Mouse (Mus musculus) midbrain, embryonic 14.5 days (tissue): ENCODE measurements around the gene Xlr3a. TPM values are rescaled to one million over a fixed set of nuclear protein-coding genes. Genes with fewer than 3 reads are reported as not detected.

Experiments
- polyA plus RNA-seq: library from polyadenylated mRNA; unstranded; fragments of >200 nt; fragmentation: Nextera tagmentation; extraction: Ambion mirVana; gene quantifications from 2 replicates; pipeline ENCODE4 v1.2.1, GENCODE M21; 2014

Xlr3a gene
- polyA plus RNA-seq, 1 experiment from 2014 or later = 4.7 TPM

Other genes with a start within 250 kb of the Xlr3a start
- 83.7 and 85.9 TPM in 2 replicates for gene Cetn2, start 178.7 kb downstream of the Xlr3a start, polyA plus RNA-seq
- 48.1 and 48.8 TPM in 2 replicates for gene Nsdhl, start 178.5 kb downstream of the Xlr3a start, polyA plus RNA-seq
- gene Zfp185, start 109.8 kb downstream of the Xlr3a start, polyA plus RNA-seq = 0.39 and 0.71 TPM in 2 replicates
- gene Pnma5, start 60.0 kb downstream of the Xlr3a start, polyA plus RNA-seq = not detected in 2 replicates
- gene Pnma3, start 32.3 kb downstream of the Xlr3a start, polyA plus RNA-seq = 1.8 and 2.1 TPM in 2 replicates
- 0.62 TPM in 1 of 2 replicates, not detected in the other for gene Xlr4a, start 14.6 kb downstream of the Xlr3a start, polyA plus RNA-seq
- 0.61 and 1.5 TPM in 2 replicates for gene Gm14685, start 20.0 kb upstream of the Xlr3a start, polyA plus RNA-seq
- not detected in 2 replicates for gene Xlr5b, start 51.7 kb upstream of the Xlr3a start, polyA plus RNA-seq
- gene DXBay18, start 52.4 kb upstream of the Xlr3a start, polyA plus RNA-seq = 0.72 and 0.86 TPM in 2 replicates
- gene Spin2d, start 79.9 kb upstream of the Xlr3a start, polyA plus RNA-seq = not detected in 2 replicates
- 7.7 and 16.2 TPM in 2 replicates for gene Xlr3b, start 95.1 kb upstream of the Xlr3a start, polyA plus RNA-seq
- 0.38 TPM in 1 of 2 replicates, not detected in the other for gene Xlr4b, start 117.2 kb upstream of the Xlr3a start, polyA plus RNA-seq
- gene F8a, start 131.2 kb upstream of the Xlr3a start, polyA plus RNA-seq = 30.3 and 34.9 TPM in 2 replicates
- 0.28 TPM in 1 of 2 replicates, not detected in the other for gene Xlr4c, start 146.0 kb upstream of the Xlr3a start, polyA plus RNA-seq
- 0.19 and 0.25 TPM in 2 replicates for gene Xlr3c, start 168.3 kb upstream of the Xlr3a start, polyA plus RNA-seq
- not detected in 2 replicates for gene Xlr5a, start 195.9 kb upstream of the Xlr3a start, polyA plus RNA-seq
- gene Xlr5c, start 195.9 kb upstream of the Xlr3a start, polyA plus RNA-seq = not detected in 2 replicates
- not detected in 2 replicates for gene Gm45015, start 239.7 kb upstream of the Xlr3a start, polyA plus RNA-seq
- gene Zfp275, start 245.5 kb upstream of the Xlr3a start, polyA plus RNA-seq = 12.3 and 13.5 TPM in 2 replicates